Mouse (Mus musculus) heart, embryonic 10.5 days (tissue): ENCODE results near the gene Ager. TPM values are rescaled to one million over a fixed set of nuclear protein-coding genes. Genes with fewer than 3 reads are reported as not detected.
A peak's percentile ranks its signal among the peaks of the same experiment; 100 is the strongest.

Experiments used
- DNase-seq: peaks from one replicate; pipeline ENCODE4 v3.0.0-alpha.2; 2017; ENCODE audit warnings: low spot score
- H3K27ac ChIP-seq: fragments of 300-500 bp; sonication (generic); 2 replicates; pipeline ENCODE4 v1.5.1; 2016; ENCODE audit warnings: mild to moderate bottlenecking
- H3K27me3 ChIP-seq: fragments of 300-500 bp; sonication (generic); 2 replicates; pipeline ENCODE4 v1.6.1; 2016; ENCODE audit warnings: mild to moderate bottlenecking; ENCODE audit not compliant: poor library complexity, insufficient read depth, severe bottlenecking
- H3K36me3 ChIP-seq: fragments of 300-500 bp; sonication (generic); 2 replicates; pipeline ENCODE4 v1.6.1; 2016; ENCODE audit warnings: mild to moderate bottlenecking, moderate library complexity
- H3K4me1 ChIP-seq: fragments of 300-500 bp; sonication (generic); 2 replicates; pipeline ENCODE4 v1.6.1; 2016; ENCODE audit warnings: mild to moderate bottlenecking
- H3K4me3 ChIP-seq: fragments of 300-500 bp; sonication (generic); 2 replicates; pipeline ENCODE4 v1.5.1; 2016; ENCODE audit warnings: mild to moderate bottlenecking, moderate library complexity
- H3K9me3 ChIP-seq: fragments of 300-500 bp; sonication (generic); 2 replicates; pipeline ENCODE4 v1.6.1; 2016; ENCODE audit warnings: mild to moderate bottlenecking, moderate library complexity
- WGBS: fragments of 180-500 bp; shearing (Covaris S2); methylation state at CpG from one replicate; pipeline ENCODE4 v1.1.7; 2016; 5-methylcytosine and 5-hydroxymethylcytosine counted together
- polyA plus RNA-seq: library from polyadenylated mRNA; unstranded; fragments of >200 nt; fragmentation: Nextera tagmentation; extraction: Ambion mirVana; gene quantifications from 2 replicates; pipeline ENCODE4 v1.2.1, GENCODE M21; 2016

The Ager gene
- polyA plus RNA-seq, 1 experiment from 2014 or later: 5.3 TPM

- no peak for DNase-seq
- H3K9me3 ChIP-seq: no peaks in the 10 kb centered on the region
- WGBS: 76% methylated on average over 6 of the region's 6 CpGs
- H3K27ac ChIP-seq: no peak within 1 kb of the TSS
- H3K4me1 ChIP-seq: peaks cover 9% of the 10 kb centered on the region; the same call in 1 of the 2 replicates
- H3K27me3 ChIP-seq: no peaks in the 10 kb centered on the region
- H3K36me3 ChIP-seq: peaks cover 76% of the 10 kb centered on the region
- no peak within 1 kb of the TSS for H3K4me3 ChIP-seq
These were observed 18.2 kb downstream of the Ager start, which contains the start of gene Egfl8 for GRCm38 (mm10) chr17:34615871-34616270. TSS of gene Egfl8 (minus strand) at chr17:34615971.

GRCm38 (mm10) chr17:34618999-34619398 lies 21.3 kb downstream of the Ager start:
- 14% methylated on average over 6 of the region's 6 CpGs for WGBS
- Histone ChIP-seq H3K27me3 (no peaks in the 10 kb centered on the region), H3K4me3 (no peak overlapping the region), H3K27ac (no peak overlapping the region), H3K9me3 (no peaks in the 10 kb centered on the region), H3K36me3 (peaks cover 72% of the 10 kb centered on the region), H3K4me1 (peaks cover 9% of the 10 kb centered on the region; the same call in 1 of the 2 replicates)
- no peak for DNase-seq

GRCm38 (mm10) chr17:34621006-34621405 lies 23.3 kb downstream of the Ager start:
- H3K4me3 ChIP-seq: no peak overlapping the region
- H3K4me1 ChIP-seq: peaks cover 12% of the 10 kb centered on the region
- DNase-seq: no peak
- H3K36me3 ChIP-seq: peaks cover 60% of the 10 kb centered on the region
- H3K27ac ChIP-seq: no peak overlapping the region
- no peaks in the 10 kb centered on the region for H3K9me3 ChIP-seq
- no peaks in the 10 kb centered on the region for H3K27me3 ChIP-seq
- WGBS: 90% methylated on average over 8 of the region's 8 CpGs

- H3K36me3 ChIP-seq: peaks cover 46% of the 10 kb centered on the region
- 85% methylated on average over 9 of the region's 9 CpGs for WGBS
- no peak overlapping the region for H3K27ac ChIP-seq
- 0 out of 2 replicates have a peak, but pooled peaks cover 2% of the 10 kb centered on the region for H3K27me3 ChIP-seq
- no peaks in the 10 kb centered on the region for H3K9me3 ChIP-seq
- DNase-seq: no peak
- peaks cover 18% of the 10 kb centered on the region for H3K4me1 ChIP-seq
- H3K4me3 ChIP-seq: no peak overlapping the region
These were observed 25.5 kb downstream of the Ager start for GRCm38 (mm10) chr17:34623161-34623560.

GRCm38 (mm10) chr17:34624981-34625380 lies 27.3 kb downstream of the Ager start:
- Histone ChIP-seq H3K4me1 (peaks cover 31% of the 10 kb centered on the region), H3K27me3 (peaks cover 20% of the 10 kb centered on the region), H3K27ac (no peak overlapping the region), H3K36me3 (peaks cover 40% of the 10 kb centered on the region), H3K4me3 (no peak overlapping the region), H3K9me3 (no peaks in the 10 kb centered on the region)
- DNase-seq: no peak
- WGBS: 93% methylated on average over 3 of the region's 3 CpGs

GRCm38 (mm10) chr17:34626062-34626772 lies 28.6 kb downstream of the Ager start:
- WGBS: 48% methylated on average over 16 of the region's 16 CpGs
- Histone ChIP-seq H3K36me3 (peaks cover 32% of the 10 kb centered on the region), H3K4me1 (peaks cover 42% of the 10 kb centered on the region), H3K4me3 (peak overlapping the region; percentile 70), H3K27ac (peak overlapping the region; percentile 93), H3K9me3 (no peaks in the 10 kb centered on the region), H3K27me3 (peaks cover 32% of the 10 kb centered on the region)
- no peak for DNase-seq

GRCm38 (mm10) chr17:34626773-34627092 lies 29.1 kb downstream of the Ager start:
- under 1% methylated on average over 18 of the region's 18 CpGs for WGBS
- Histone ChIP-seq H3K4me3 (peak overlapping the region; percentile 70), H3K27ac (peak overlapping the region; percentile 93), H3K4me1 (peaks cover 48% of the 10 kb centered on the region), H3K9me3 (no peaks in the 10 kb centered on the region), H3K36me3 (peaks cover 29% of the 10 kb centered on the region), H3K27me3 (peaks cover 37% of the 10 kb centered on the region)
- no peak for DNase-seq

- peaks cover 24% of the 10 kb centered on the region for H3K36me3 ChIP-seq
- peaks cover 53% of the 10 kb centered on the region for H3K4me1 ChIP-seq
- 0% methylated on average over 45 of the region's 45 CpGs for WGBS
- H3K27me3 ChIP-seq: peaks cover 43% of the 10 kb centered on the region
- H3K9me3 ChIP-seq: no peaks in the 10 kb centered on the region
- peak overlapping the region; percentile 93 for H3K27ac ChIP-seq
- peak; percentile 96 for DNase-seq
- H3K4me3 ChIP-seq: peak overlapping the region; percentile 70
These were observed 29.7 kb downstream of the Ager start for GRCm38 (mm10) chr17:34627093-34627942.

GRCm38 (mm10) chr17:34627943-34628643 lies 30.4 kb downstream of the Ager start, which contains the start of gene Ppt2:
TSS of gene Ppt2 (minus strand) at chr17:34628510.
- Histone ChIP-seq H3K36me3 (peaks cover 16% of the 10 kb centered on the region; the same call in 1 of the 2 replicates), H3K9me3 (no peaks in the 10 kb centered on the region), H3K4me3 (peak within 1 kb of the TSS; percentile 70), H3K27ac (peak within 1 kb of the TSS; percentile 93), H3K27me3 (peaks cover 51% of the 10 kb centered on the region), H3K4me1 (peaks cover 55% of the 10 kb centered on the region)
- 4% methylated on average over 29 of the region's 29 CpGs for WGBS
- peak; percentile 91 for DNase-seq

- Histone ChIP-seq H3K27me3 (peaks cover 56% of the 10 kb centered on the region), H3K9me3 (no peaks in the 10 kb centered on the region), H3K27ac (peak overlapping the region; percentile 93), H3K4me3 (peak overlapping the region; percentile 70), H3K36me3 (peaks cover 11% of the 10 kb centered on the region; the same call in 1 of the 2 replicates), H3K4me1 (peaks cover 55% of the 10 kb centered on the region)
- no peak for DNase-seq
- WGBS: 29% methylated on average over 5 of the region's 5 CpGs
These were observed 30.9 kb downstream of the Ager start for GRCm38 (mm10) chr17:34628644-34628967.

- peak within 1 kb of the TSS; percentile 93 for H3K27ac ChIP-seq
- 2% methylated on average over 16 of the region's 16 CpGs for WGBS
These were observed 31.6 kb downstream of the Ager start, which contains the start of gene Prrt1 for GRCm38 (mm10) chr17:34629221-34629751. TSS of gene Prrt1 (plus strand) at chr17:34629533.

GRCm38 (mm10) chr17:34629796-34630603 lies 32.3 kb downstream of the Ager start:
- Histone ChIP-seq H3K4me3 (peak overlapping the region; percentile 57), H3K9me3 (no peaks in the 10 kb centered on the region), H3K27ac (0 out of 2 replicates have a peak overlapping the region, but pooled peaks have one; percentile 1), H3K36me3 (peaks cover 6% of the 10 kb centered on the region; the same call in 1 of the 2 replicates), H3K27me3 (peaks cover 62% of the 10 kb centered on the region), H3K4me1 (peaks cover 55% of the 10 kb centered on the region)
- no peak for DNase-seq
- WGBS: 15% methylated on average over 12 of the region's 12 CpGs

More at GRCm38 (mm10) chr17:34629221-34629751, 31.6 kb downstream of the Ager start, which contains the start of gene Prrt1:
- DNase-seq: no peak
- Histone ChIP-seq H3K27me3 (peaks cover 62% of the 10 kb centered on the region), H3K36me3 (peaks cover 6% of the 10 kb centered on the region; the same call in 1 of the 2 replicates), H3K9me3 (no peaks in the 10 kb centered on the region), H3K4me3 (peak within 1 kb of the TSS; percentile 70), H3K4me1 (peaks cover 55% of the 10 kb centered on the region)
